Mouse (Mus musculus) cortical plate, adult 2 months (tissue): Measurements from ENCODE around the gene Frmd4b.

Source experiments
- CTCF ChIP-seq: fragments of 200-500 bp; IDR thresholded peaks from 2 replicates; pipeline ENCODE4 v1.5.1; 2011; ENCODE audit warnings: mild to moderate bottlenecking, control low read depth, low read length; ENCODE audit not compliant: insufficient read depth; ENCODE audit errors: extremely low read depth
- POLR2A ChIP-seq: fragments of 200-500 bp; IDR thresholded peaks from 2 replicates; pipeline ENCODE4 v1.6.1; 2011; ENCODE audit warnings: mild to moderate bottlenecking, low read length, control low read depth; ENCODE audit not compliant: insufficient read depth; ENCODE audit errors: extremely low read depth

DNA sequence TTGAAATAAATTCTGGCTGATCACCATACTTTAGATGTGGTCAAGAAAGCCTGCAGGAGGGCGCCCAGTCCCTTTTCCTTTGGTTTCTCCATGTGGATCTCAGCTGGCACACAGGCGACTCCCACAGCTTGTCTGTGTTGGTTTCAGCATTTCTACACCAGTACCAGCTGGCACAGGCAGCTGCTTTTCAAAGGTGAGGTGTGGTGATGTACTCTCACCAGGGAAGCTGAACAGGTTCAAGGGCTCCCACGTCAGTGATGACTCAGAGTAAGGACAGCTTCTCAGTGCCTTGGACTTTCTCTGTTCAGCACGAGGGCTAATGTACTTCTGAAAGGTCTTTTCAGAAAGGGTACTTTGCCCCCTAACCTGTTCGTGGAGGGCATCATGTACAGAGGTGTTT is 232.4 kb downstream of the Frmd4b start:
- no peak for TF ChIP-seq CTCF
- TF ChIP-seq POLR2A = no peak
